Mouse (Mus musculus): ENCODE data around the gene Arhgap10. TPM values are rescaled to one million over a fixed set of nuclear protein-coding genes. Genes with fewer than 3 reads are reported as not detected.

Arhgap10 gene
- polyA plus RNA-seq (2016; fragmentation: Nextera tagmentation; extraction: Ambion mirVana) = 10.2 and 11.2 TPM in 2 replicates

- peak within 1 kb of the TSS; percentile 70 for H3K9ac ChIP-seq (replicated peaks)
- H3K27ac ChIP-seq (replicated peaks) = peak within 1 kb of the TSS; percentile 69
- under 1% methylated on average over 75 of the region's 95 CpGs for WGBS
- no peaks in the 10 kb centered on the region for H3K9me3 ChIP-seq
- peak within 1 kb of the TSS; percentile 67 for H3K4me3 ChIP-seq
- peak; percentile 96 for ATAC-seq (ENCODE audit: low FRiP score, low read depth)
- H3K4me1 ChIP-seq = peaks cover 7% of the 10 kb centered on the region
- H3K27me3 ChIP-seq = peaks cover 45% of the 10 kb centered on the region
- no peaks in the 10 kb centered on the region for H3K36me3 ChIP-seq
- H3K4me2 ChIP-seq (replicated peaks) = peak within 1 kb of the TSS; percentile 90
These were observed at the start of gene Arhgap10 for GRCm38 (mm10) chr8:77517301-77518200. Gene Arhgap10, minus strand, starts transcription at chr8:77517953.

- no peak overlapping the region for H3K9ac ChIP-seq (replicated peaks)
- WGBS = 90% methylated on average over 3 of the region's 3 CpGs
- H3K4me2 ChIP-seq (replicated peaks) = no peak overlapping the region
- peaks cover 68% of the 10 kb centered on the region for H3K36me3 ChIP-seq
- no peaks in the 10 kb centered on the region for H3K4me1 ChIP-seq
- H3K4me3 ChIP-seq = no peak overlapping the region
- no peak overlapping the region for H3K27ac ChIP-seq (replicated peaks)
- no peak for ATAC-seq (ENCODE audit: low FRiP score, low read depth)
- no peaks in the 10 kb centered on the region for H3K9me3 ChIP-seq
- no peaks in the 10 kb centered on the region for H3K27me3 ChIP-seq
These were observed 43.7 kb upstream of the Arhgap10 start for GRCm38 (mm10) chr8:77561441-77561840.

GRCm38 (mm10) chr8:77552491-77552890 is 34.7 kb upstream of the Arhgap10 start:
- 91% methylated on average over 3 of the region's 3 CpGs for WGBS
- peaks cover 8% of the 10 kb centered on the region for H3K4me1 ChIP-seq
- H3K36me3 ChIP-seq = peaks cover 47% of the 10 kb centered on the region
- H3K27me3 ChIP-seq = no peaks in the 10 kb centered on the region
- no peak for ATAC-seq (ENCODE audit: low FRiP score, low read depth)
- H3K9me3 ChIP-seq = no peaks in the 10 kb centered on the region
- no peak overlapping the region for H3K4me2 ChIP-seq (replicated peaks)
- H3K4me3 ChIP-seq = no peak overlapping the region
- no peak overlapping the region for H3K9ac ChIP-seq (replicated peaks)
- H3K27ac ChIP-seq (replicated peaks) = no peak overlapping the region

GRCm38 (mm10) chr8:77549881-77550580 is 32.3 kb upstream of the Arhgap10 start:
- peak overlapping the region; percentile 92 for H3K9ac ChIP-seq (replicated peaks)
- H3K9me3 ChIP-seq = no peaks in the 10 kb centered on the region
- H3K27ac ChIP-seq (replicated peaks) = peak overlapping the region; percentile 87; the same call in 1 of the 2 replicates
- H3K27me3 ChIP-seq = no peaks in the 10 kb centered on the region
- H3K36me3 ChIP-seq = peaks cover 28% of the 10 kb centered on the region
- H3K4me1 ChIP-seq = peaks cover 8% of the 10 kb centered on the region
- ATAC-seq (ENCODE audit: low FRiP score, low read depth) = no peak
- peak overlapping the region; percentile 80 for H3K4me3 ChIP-seq
- H3K4me2 ChIP-seq (replicated peaks) = peak overlapping the region; percentile 73
- 26% methylated on average over 7 of the region's 7 CpGs for WGBS

GRCm38 (mm10) chr8:77549121-77549706 is 31.5 kb upstream of the Arhgap10 start, which contains the start of gene Prmt9:
Gene Prmt9, plus strand, starts transcription at chr8:77549397.
- 4% methylated on average over 42 of the region's 42 CpGs for WGBS
- peaks cover 8% of the 10 kb centered on the region for H3K4me1 ChIP-seq
- peak within 1 kb of the TSS; percentile 92 for H3K9ac ChIP-seq (replicated peaks)
- H3K27me3 ChIP-seq = no peaks in the 10 kb centered on the region
- H3K4me2 ChIP-seq (replicated peaks) = peak within 1 kb of the TSS; percentile 73
- H3K27ac ChIP-seq (replicated peaks) = peak within 1 kb of the TSS; percentile 87
- peak within 1 kb of the TSS; percentile 80 for H3K4me3 ChIP-seq
- H3K36me3 ChIP-seq = peaks cover 25% of the 10 kb centered on the region
- H3K9me3 ChIP-seq = no peaks in the 10 kb centered on the region
- peak; percentile 96 for ATAC-seq (ENCODE audit: low FRiP score, low read depth)

GRCm38 (mm10) chr8:77545616-77546015 is 27.9 kb upstream of the Arhgap10 start:
- no peak overlapping the region for H3K9ac ChIP-seq (replicated peaks)
- no peaks in the 10 kb centered on the region for H3K27me3 ChIP-seq
- H3K4me3 ChIP-seq = no peak overlapping the region
- no peak overlapping the region for H3K4me2 ChIP-seq (replicated peaks)
- WGBS = 90% methylated on average over 4 of the region's 4 CpGs
- H3K9me3 ChIP-seq = no peaks in the 10 kb centered on the region
- H3K4me1 ChIP-seq = peaks cover 3% of the 10 kb centered on the region
- no peaks in the 10 kb centered on the region for H3K36me3 ChIP-seq
- ATAC-seq (ENCODE audit: low FRiP score, low read depth) = no peak
- H3K27ac ChIP-seq (replicated peaks) = no peak overlapping the region

GRCm38 (mm10) chr8:77544428-77544827 is 26.7 kb upstream of the Arhgap10 start:
- Histone ChIP-seq H3K27me3 (no peaks in the 10 kb centered on the region), H3K4me1 (no peaks in the 10 kb centered on the region), H3K27ac (replicated peaks) (no peak overlapping the region), H3K9me3 (no peaks in the 10 kb centered on the region), H3K4me2 (replicated peaks) (no peak overlapping the region), H3K9ac (replicated peaks) (no peak overlapping the region), H3K4me3 (no peak overlapping the region), H3K36me3 (no peaks in the 10 kb centered on the region)
- no peak for ATAC-seq (ENCODE audit: low FRiP score, low read depth)
- WGBS = 68% methylated on average over 3 of the region's 3 CpGs

GRCm38 (mm10) chr8:77543152-77543777 is 25.5 kb upstream of the Arhgap10 start:
- WGBS = 91% methylated on average over 6 of the region's 6 CpGs
- H3K4me2 ChIP-seq (replicated peaks) = no peak overlapping the region
- no peaks in the 10 kb centered on the region for H3K27me3 ChIP-seq
- no peaks in the 10 kb centered on the region for H3K36me3 ChIP-seq
- no peaks in the 10 kb centered on the region for H3K9me3 ChIP-seq
- H3K27ac ChIP-seq (replicated peaks) = no peak overlapping the region
- no peak for ATAC-seq (ENCODE audit: low FRiP score, low read depth)
- no peaks in the 10 kb centered on the region for H3K4me1 ChIP-seq
- H3K9ac ChIP-seq (replicated peaks) = no peak overlapping the region
- no peak overlapping the region for H3K4me3 ChIP-seq

- no peaks in the 10 kb centered on the region for H3K4me1 ChIP-seq
- no peak overlapping the region for H3K27ac ChIP-seq (replicated peaks)
- no peak for ATAC-seq (ENCODE audit: low FRiP score, low read depth)
- no peaks in the 10 kb centered on the region for H3K9me3 ChIP-seq
- no peak overlapping the region for H3K9ac ChIP-seq (replicated peaks)
- H3K27me3 ChIP-seq = no peaks in the 10 kb centered on the region
- H3K36me3 ChIP-seq = no peaks in the 10 kb centered on the region
- WGBS = 79% methylated on average over 1 of the region's 1 CpGs
- no peak overlapping the region for H3K4me2 ChIP-seq (replicated peaks)
- H3K4me3 ChIP-seq = no peak overlapping the region
These were observed 20.5 kb upstream of the Arhgap10 start for GRCm38 (mm10) chr8:77538256-77538655.

- H3K27ac ChIP-seq (replicated peaks) = no peak overlapping the region
- H3K4me3 ChIP-seq = no peak overlapping the region
- no peaks in the 10 kb centered on the region for H3K9me3 ChIP-seq
- H3K27me3 ChIP-seq = no peaks in the 10 kb centered on the region
- H3K9ac ChIP-seq (replicated peaks) = no peak overlapping the region
- H3K36me3 ChIP-seq = no peaks in the 10 kb centered on the region
- ATAC-seq (ENCODE audit: low FRiP score, low read depth) = no peak
- WGBS = 81% methylated on average over 12 of the region's 12 CpGs
- H3K4me2 ChIP-seq (replicated peaks) = no peak overlapping the region
- H3K4me1 ChIP-seq = no peaks in the 10 kb centered on the region
These were observed 19.1 kb upstream of the Arhgap10 start for GRCm38 (mm10) chr8:77536821-77537220.

- H3K4me2 ChIP-seq (replicated peaks) = no peak overlapping the region
- H3K36me3 ChIP-seq = no peaks in the 10 kb centered on the region
- H3K9ac ChIP-seq (replicated peaks) = no peak overlapping the region
- ATAC-seq (ENCODE audit: low FRiP score, low read depth) = peak; percentile 19
- H3K4me3 ChIP-seq = no peak overlapping the region
- H3K27ac ChIP-seq (replicated peaks) = no peak overlapping the region
- H3K4me1 ChIP-seq = no peaks in the 10 kb centered on the region
- WGBS = 81% methylated on average over 5 of the region's 5 CpGs
- H3K27me3 ChIP-seq = no peaks in the 10 kb centered on the region
- H3K9me3 ChIP-seq = no peaks in the 10 kb centered on the region
These were observed 17.4 kb upstream of the Arhgap10 start for GRCm38 (mm10) chr8:77535026-77535595.

Data from midbrain, embryonic 12.5 days (tissue).